ENCODE assay signal across 8 mouse cellular contexts in the genomic region with DNA sequence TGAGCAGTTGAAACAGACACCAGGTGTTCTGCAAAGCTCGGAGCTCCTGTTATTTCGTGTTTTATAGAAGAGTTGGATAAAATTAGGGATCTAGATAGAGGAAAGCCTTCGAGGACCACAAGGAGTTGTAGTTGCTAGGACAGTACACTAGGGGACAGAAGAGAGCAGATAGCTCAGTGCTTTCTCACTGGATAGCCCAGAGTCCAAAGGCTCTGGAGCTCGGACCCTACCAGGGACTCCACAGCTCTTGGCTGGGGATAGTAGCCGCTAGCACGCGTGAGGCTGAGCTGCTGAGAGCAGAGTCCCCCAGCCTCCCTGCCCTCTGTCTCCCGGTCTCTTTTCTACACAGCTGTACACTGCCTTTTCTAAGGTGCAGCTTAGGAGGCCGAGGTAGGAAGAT. TPM values are rescaled to one million over a fixed set of nuclear protein-coding genes. Genes with fewer than 3 reads are reported as not detected.
DNase-seq lines count a peak whose midpoint lies in the region; ATAC-seq and TF ChIP-seq lines count a peak whose summit lies in the region.

No protein-coding gene starts in this region.

- no peak overlapping the region for H3K27ac ChIP-seq in limb, embryonic 11.5 days (replicated peaks; ENCODE audit: low read depth, low read length)
- no peak overlapping the region for H3K27ac ChIP-seq in limb, embryonic 10.5 days
- H3K27ac ChIP-seq in kidney, embryonic 14.5 days (ENCODE audit: low read depth, low read length): no peak overlapping the region
- H3K27ac ChIP-seq in lung, embryonic 14.5 days (ENCODE audit: low read depth): no peak overlapping the region
- no peak overlapping the region for H3K27ac ChIP-seq in stomach, postnatal 0 days (replicated peaks)

- DNase-seq in limb, embryonic 11.5 days (ENCODE audit: low spot score): peak; percentile 46
- DNase-seq in limb, embryonic 10.5 days (ENCODE audit: low spot score): no peak
- DNase-seq in adipocyte (ENCODE audit: low spot score): peak; percentile 26
- DNase-seq in cerebellum, postnatal 36 days: peak; percentile 31 to 66
- peak; percentile 80 for DNase-seq in lung, embryonic 14.5 days
- DNase-seq in stomach, postnatal 0 days (ENCODE audit: low spot score): no peak
- no peak for DNase-seq in spleen, adult 18-20 months

- H3K4me2 ChIP-seq in limb, embryonic 11.5 days (ENCODE audit: low read depth, severe bottlenecking): no peak overlapping the region
- H3K4me2 ChIP-seq in kidney, embryonic 14.5 days (replicated peaks; ENCODE audit: low read depth, low read length): no peak overlapping the region
- H3K4me2 ChIP-seq in lung, embryonic 14.5 days: no peak overlapping the region
- no peak overlapping the region for H3K4me2 ChIP-seq in stomach, postnatal 0 days (replicated peaks; ENCODE audit: low read depth)

- no peak for TF ChIP-seq EP300 in stomach, postnatal 0 days (optimal IDR thresholded peaks at IDR 0.05)

- no peak overlapping the region for H3K4me3 ChIP-seq in limb, embryonic 11.5 days (ENCODE audit: low read depth, low read length)
- H3K4me3 ChIP-seq in limb, embryonic 10.5 days: no peak overlapping the region
- no peak overlapping the region for H3K4me3 ChIP-seq in kidney, embryonic 14.5 days (ENCODE audit: low read length)
- no peak overlapping the region for H3K4me3 ChIP-seq in lung, embryonic 14.5 days (ENCODE audit: low read depth, low read length)
- H3K4me3 ChIP-seq in stomach, postnatal 0 days (ENCODE audit: low read depth, low read length): no peak overlapping the region

- no peak for ATAC-seq in limb, embryonic 11.5 days (ENCODE audit: insufficient number of reproducible peaks, low FRiP score, low TSS enrichment, low read depth)
- ATAC-seq in kidney, embryonic 14.5 days (ENCODE audit: low FRiP score, low TSS enrichment): peak; percentile 52; the same call in 1 of the 2 replicates
- ATAC-seq in lung, embryonic 14.5 days (ENCODE audit: insufficient read depth): peak; percentile 47; the same call in 1 of the 2 replicates
- ATAC-seq in stomach, postnatal 0 days (ENCODE audit: low FRiP score, low TSS enrichment): no peak

- no peaks in the 10 kb centered on the region for H3K27me3 ChIP-seq in limb, embryonic 11.5 days (ENCODE audit: control insufficient read depth, insufficient read depth, low read length)
- no peaks in the 10 kb centered on the region for H3K27me3 ChIP-seq in limb, embryonic 10.5 days (ENCODE audit: low read depth, poor library complexity, severe bottlenecking)
- H3K27me3 ChIP-seq in kidney, embryonic 14.5 days (ENCODE audit: control insufficient read depth, insufficient read depth, low read length): no peaks in the 10 kb centered on the region
- H3K27me3 ChIP-seq in lung, embryonic 14.5 days (ENCODE audit: insufficient read depth, low read length): no peaks in the 10 kb centered on the region
- H3K27me3 ChIP-seq in stomach, postnatal 0 days (ENCODE audit: control insufficient read depth, insufficient read depth, low read length): no peaks in the 10 kb centered on the region

- no peaks in the 10 kb centered on the region for H3K36me3 ChIP-seq in limb, embryonic 11.5 days (ENCODE audit: control insufficient read depth, insufficient read depth, low read length)
- no peaks in the 10 kb centered on the region for H3K36me3 ChIP-seq in limb, embryonic 10.5 days
- no peaks in the 10 kb centered on the region for H3K36me3 ChIP-seq in kidney, embryonic 14.5 days (ENCODE audit: control insufficient read depth, insufficient read depth, low read length)
- H3K36me3 ChIP-seq in lung, embryonic 14.5 days (ENCODE audit: insufficient read depth): no peaks in the 10 kb centered on the region
- no peaks in the 10 kb centered on the region for H3K36me3 ChIP-seq in stomach, postnatal 0 days (ENCODE audit: control insufficient read depth, insufficient read depth, low read length)

- no peaks in the 10 kb centered on the region for H3K4me1 ChIP-seq in limb, embryonic 11.5 days (ENCODE audit: control insufficient read depth, insufficient read depth, low read length)
- peaks cover 14% of the 10 kb centered on the region for H3K4me1 ChIP-seq in limb, embryonic 10.5 days
- H3K4me1 ChIP-seq in kidney, embryonic 14.5 days (ENCODE audit: control insufficient read depth, insufficient read depth, low read length): peaks cover 4% of the 10 kb centered on the region; the same call in 1 of the 2 replicates
- H3K4me1 ChIP-seq in lung, embryonic 14.5 days (ENCODE audit: insufficient read depth): no peaks in the 10 kb centered on the region
- no peaks in the 10 kb centered on the region for H3K4me1 ChIP-seq in stomach, postnatal 0 days (replicated peaks; ENCODE audit: control insufficient read depth, insufficient read depth)

- 40% methylated on average over 9 of the region's 9 CpGs for WGBS in limb, embryonic 11.5 days
- 35% methylated on average over 9 of the region's 9 CpGs for WGBS in limb, embryonic 10.5 days
- 35% methylated on average over 9 of the region's 9 CpGs for whole genome bisulfite sequencing in kidney, embryonic 14.5 days
- WGBS in lung, embryonic 14.5 days: 23% methylated on average over 9 of the region's 9 CpGs
- 25% methylated on average over 9 of the region's 9 CpGs for WGBS in stomach, postnatal 0 days

- TF ChIP-seq CTCF in lung, embryonic 14.5 days (IDR thresholded peaks at IDR 0.05; ENCODE audit: low read depth): peak; percentile 92
- peak; percentile 89 for TF ChIP-seq CTCF in stomach, postnatal 0 days (IDR thresholded peaks at IDR 0.05; ENCODE audit: low read depth)

- H3K9me3 ChIP-seq in limb, embryonic 11.5 days (ENCODE audit: control insufficient read depth, low read length): no peaks in the 10 kb centered on the region
- no peaks in the 10 kb centered on the region for H3K9me3 ChIP-seq in limb, embryonic 10.5 days (replicated peaks)
- H3K9me3 ChIP-seq in kidney, embryonic 14.5 days (ENCODE audit: control insufficient read depth, low read length): no peaks in the 10 kb centered on the region
- no peaks in the 10 kb centered on the region for H3K9me3 ChIP-seq in lung, embryonic 14.5 days (ENCODE audit: low read depth, low read length)
- H3K9me3 ChIP-seq in stomach, postnatal 0 days (ENCODE audit: control insufficient read depth, low read length): no peaks in the 10 kb centered on the region

- no peak overlapping the region for H3K9ac ChIP-seq in limb, embryonic 11.5 days (ENCODE audit: low read length)
- H3K9ac ChIP-seq in kidney, embryonic 14.5 days (ENCODE audit: low read depth, low read length): no peak overlapping the region
- no peak overlapping the region for H3K9ac ChIP-seq in lung, embryonic 14.5 days
- no peak overlapping the region for H3K9ac ChIP-seq in stomach, postnatal 0 days (ENCODE audit: low read length)

RNA-seq across cellular contexts. Expression of a gene that starts 41.2 kb away (rescaled TPM):
- polyA plus RNA-seq in limb, embryonic 11.5 days (2014; fragmentation: Nextera tagmentation; extraction: Ambion mirVana): 189 and 202 TPM in 2 replicates
- 215 and 255 TPM in 2 replicates for polyA plus RNA-seq in limb, embryonic 10.5 days (2016; fragmentation: Nextera tagmentation; extraction: Ambion mirVana)
- polyA plus RNA-seq in kidney, embryonic 14.5 days (2014; fragmentation: Nextera tagmentation; extraction: Ambion mirVana): 161 and 195 TPM in 2 replicates
- polyA plus RNA-seq in lung, embryonic 14.5 days (2014; fragmentation: Nextera tagmentation; extraction: Ambion mirVana): 177 and 186 TPM in 2 replicates
- polyA plus RNA-seq in stomach, postnatal 0 days (2015; fragmentation: Nextera tagmentation; extraction: Ambion mirVana): 125 and 134 TPM in 2 replicates

Comparison
In these comparisons a context has a peak if more than half of its experiments do, and no peak if none do; other contexts are left out.
1. DNase-seq: peak in limb, embryonic 11.5 days (single experiment), adipocyte (single experiment), cerebellum, postnatal 36 days (2 of 2) and lung, embryonic 14.5 days (single experiment); none in limb, embryonic 10.5 days (single experiment), stomach, postnatal 0 days (single experiment) and spleen, adult 18-20 months (0 of 2).
2. ATAC-seq: peak in kidney, embryonic 14.5 days (single experiment) and lung, embryonic 14.5 days (single experiment); none in limb, embryonic 11.5 days (single experiment) and stomach, postnatal 0 days (single experiment).